Mouse (Mus musculus): ENCODE measurements around the gene Pi4k2b. TPM values are rescaled to one million over a fixed set of nuclear protein-coding genes. Genes with fewer than 3 reads are reported as not detected.
"Not testable (repeated sequence)": the region's sequence is repeated elsewhere in the genome, so short reads cannot be mapped to it uniquely, and the experiment has no call there.

The Pi4k2b gene
- total RNA-seq (2017), result 20.8 and 29.4 TPM in 2 replicates

GRCm38 (mm10) chr5:52741391-52742111 is at the start of gene Pi4k2b:
TSS of gene Pi4k2b (plus strand) at chr5:52741574.
- peak; percentile 65 to 84 for ATAC-seq (replicated peaks in 1 of 2; ENCODE audit: insufficient read depth in 1 of 2, low FRiP score in 2 of 2, low TSS enrichment in 1 of 2, low read depth in 1 of 2, poor library complexity in 2 of 2, severe bottlenecking in 2 of 2)

- no peak for ATAC-seq (replicated peaks in 1 of 2; ENCODE audit: insufficient read depth in 1 of 2, low FRiP score in 2 of 2, low TSS enrichment in 1 of 2, low read depth in 1 of 2, poor library complexity in 2 of 2, severe bottlenecking in 2 of 2)
Observed at GRCm38 (mm10) chr5:52697291-52697690, 44.1 kb upstream of the Pi4k2b start.

GRCm38 (mm10) chr5:52697882-52698440 is 43.4 kb upstream of the Pi4k2b start:
- ATAC-seq (replicated peaks in 1 of 2; ENCODE audit: insufficient read depth in 1 of 2, low FRiP score in 2 of 2, low TSS enrichment in 1 of 2, low read depth in 1 of 2, poor library complexity in 2 of 2, severe bottlenecking in 2 of 2), result not testable (repeated sequence)

GRCm38 (mm10) chr5:52704562-52704961 is 36.8 kb upstream of the Pi4k2b start:
- ATAC-seq (replicated peaks in 1 of 2; ENCODE audit: insufficient read depth in 1 of 2, low FRiP score in 2 of 2, low TSS enrichment in 1 of 2, low read depth in 1 of 2, poor library complexity in 2 of 2, severe bottlenecking in 2 of 2), result no peak

GRCm38 (mm10) chr5:52712704-52713103 is 28.7 kb upstream of the Pi4k2b start:
- peak in 1 of 2 experiments; percentile 64; a peak in 1 of 4 replicates for ATAC-seq (replicated peaks in 1 of 2; ENCODE audit: insufficient read depth in 1 of 2, low FRiP score in 2 of 2, low TSS enrichment in 1 of 2, low read depth in 1 of 2, poor library complexity in 2 of 2, severe bottlenecking in 2 of 2)

- ATAC-seq (replicated peaks in 1 of 2; ENCODE audit: insufficient read depth in 1 of 2, low FRiP score in 2 of 2, low TSS enrichment in 1 of 2, low read depth in 1 of 2, poor library complexity in 2 of 2, severe bottlenecking in 2 of 2), result no peak
Observed at GRCm38 (mm10) chr5:52716742-52717448, 24.5 kb upstream of the Pi4k2b start.

GRCm38 (mm10) chr5:52721003-52721402 is 20.4 kb upstream of the Pi4k2b start:
- no peak for ATAC-seq (replicated peaks in 1 of 2; ENCODE audit: insufficient read depth in 1 of 2, low FRiP score in 2 of 2, low TSS enrichment in 1 of 2, low read depth in 1 of 2, poor library complexity in 2 of 2, severe bottlenecking in 2 of 2)

GRCm38 (mm10) chr5:52727747-52728146 is 13.6 kb upstream of the Pi4k2b start:
- ATAC-seq (replicated peaks in 1 of 2; ENCODE audit: insufficient read depth in 1 of 2, low FRiP score in 2 of 2, low TSS enrichment in 1 of 2, low read depth in 1 of 2, poor library complexity in 2 of 2, severe bottlenecking in 2 of 2), result no peak

GRCm38 (mm10) chr5:52732811-52733210 is 8.6 kb upstream of the Pi4k2b start:
- 0 out of 4 replicates have a peak, but pooled peaks of 1 of the 2 experiments have one; percentile 32 for ATAC-seq (replicated peaks in 1 of 2; ENCODE audit: insufficient read depth in 1 of 2, low FRiP score in 2 of 2, low TSS enrichment in 1 of 2, low read depth in 1 of 2, poor library complexity in 2 of 2, severe bottlenecking in 2 of 2)

- ATAC-seq (replicated peaks in 1 of 2; ENCODE audit: insufficient read depth in 1 of 2, low FRiP score in 2 of 2, low TSS enrichment in 1 of 2, low read depth in 1 of 2, poor library complexity in 2 of 2, severe bottlenecking in 2 of 2), result no peak
Observed at GRCm38 (mm10) chr5:52736046-52736445, 5.3 kb upstream of the Pi4k2b start.

- ATAC-seq (replicated peaks in 1 of 2; ENCODE audit: insufficient read depth in 1 of 2, low FRiP score in 2 of 2, low TSS enrichment in 1 of 2, low read depth in 1 of 2, poor library complexity in 2 of 2, severe bottlenecking in 2 of 2), result peak; percentile 68 to 83
Observed at GRCm38 (mm10) chr5:52742112-52742813, 889 bp downstream of the Pi4k2b start.

GRCm38 (mm10) chr5:52743231-52743630 is 1.9 kb downstream of the Pi4k2b start:
- ATAC-seq (replicated peaks in 1 of 2; ENCODE audit: insufficient read depth in 1 of 2, low FRiP score in 2 of 2, low TSS enrichment in 1 of 2, low read depth in 1 of 2, poor library complexity in 2 of 2, severe bottlenecking in 2 of 2), result no peak

- no peak for ATAC-seq (replicated peaks in 1 of 2; ENCODE audit: insufficient read depth in 1 of 2, low FRiP score in 2 of 2, low TSS enrichment in 1 of 2, low read depth in 1 of 2, poor library complexity in 2 of 2, severe bottlenecking in 2 of 2)
Observed at GRCm38 (mm10) chr5:52746920-52747319, 5.5 kb downstream of the Pi4k2b start.

- no peak for ATAC-seq (replicated peaks in 1 of 2; ENCODE audit: insufficient read depth in 1 of 2, low FRiP score in 2 of 2, low TSS enrichment in 1 of 2, low read depth in 1 of 2, poor library complexity in 2 of 2, severe bottlenecking in 2 of 2)
Observed at GRCm38 (mm10) chr5:52748732-52749131, 7.4 kb downstream of the Pi4k2b start.

GRCm38 (mm10) chr5:52753146-52753545 is 11.8 kb downstream of the Pi4k2b start:
- no peak for ATAC-seq (replicated peaks in 1 of 2; ENCODE audit: insufficient read depth in 1 of 2, low FRiP score in 2 of 2, low TSS enrichment in 1 of 2, low read depth in 1 of 2, poor library complexity in 2 of 2, severe bottlenecking in 2 of 2)

GRCm38 (mm10) chr5:52754196-52754595 is 12.8 kb downstream of the Pi4k2b start:
- ATAC-seq (replicated peaks in 1 of 2; ENCODE audit: insufficient read depth in 1 of 2, low FRiP score in 2 of 2, low TSS enrichment in 1 of 2, low read depth in 1 of 2, poor library complexity in 2 of 2, severe bottlenecking in 2 of 2), result no peak

- no peak for ATAC-seq (replicated peaks in 1 of 2; ENCODE audit: insufficient read depth in 1 of 2, low FRiP score in 2 of 2, low TSS enrichment in 1 of 2, low read depth in 1 of 2, poor library complexity in 2 of 2, severe bottlenecking in 2 of 2)
Observed at GRCm38 (mm10) chr5:52755337-52755736, 14.0 kb downstream of the Pi4k2b start.

- no peak for ATAC-seq (replicated peaks in 1 of 2; ENCODE audit: insufficient read depth in 1 of 2, low FRiP score in 2 of 2, low TSS enrichment in 1 of 2, low read depth in 1 of 2, poor library complexity in 2 of 2, severe bottlenecking in 2 of 2)
Observed at GRCm38 (mm10) chr5:52755989-52756388, 14.6 kb downstream of the Pi4k2b start.

Data from hematopoietic stem cell, adult 5-6 weeks (primary cell).